Mouse (Mus musculus) liver, embryonic 14.5 days (tissue): ENCODE data around the gene Wipf2. TPM values are rescaled to one million over a fixed set of nuclear protein-coding genes. Genes with fewer than 3 reads are reported as not detected.
"Not testable (repeated sequence)": the region's sequence is repeated elsewhere in the genome, so short reads cannot be mapped to it uniquely, and the experiment has no call there.

Source experiments
- ATAC-seq: fragments of 200-750 bp; cut with Nextera tagmentation; 2 replicates; pipeline ENCODE4 v1.8.0; 2017; ENCODE audit warnings: moderate number of reproducible peaks, mild to moderate bottlenecking, moderate library complexity; ENCODE audit not compliant: insufficient read depth
- DNase-seq, 3 experiments: peaks; one replicate each; pipeline ENCODE4 v3.0.0-alpha.2; 2012 to 2013; ENCODE audit warnings: low read depth in 3 of 3, low spot score in 3 of 3
- H3K27ac ChIP-seq: fragments of 300-500 bp; sonication (generic); 2 replicates; pipeline ENCODE4 v1.5.1; 2014; ENCODE audit warnings: moderate library complexity, mild to moderate bottlenecking, control low read depth, inconsistent platforms
- H3K27me3 ChIP-seq: fragments of 300-500 bp; sonication (generic); 2 replicates; pipeline ENCODE4 v1.6.1; 2014; ENCODE audit warnings: mild to moderate bottlenecking, low read length, moderate library complexity; ENCODE audit not compliant: control insufficient read depth, insufficient read depth
- H3K36me3 ChIP-seq: fragments of 300-500 bp; sonication (generic); replicated peaks from 2 replicates; pipeline ENCODE4 v1.6.1; 2014; ENCODE audit warnings: low read depth; ENCODE audit not compliant: control insufficient read depth, insufficient read depth
- H3K4me1 ChIP-seq, 2 experiments: fragments of 200-500 bp in 1 of 2; fragments of 300-500 bp in 1 of 2; sonication (generic) in 1 of 2; replicated peaks; 2 replicates each; pipeline ENCODE4 v1.6.1; 2012 to 2014; ENCODE audit warnings: antibody characterized with exemption in 1 of 2, inconsistent platforms in 1 of 2, low read length in 1 of 2; ENCODE audit not compliant: control insufficient read depth in 2 of 2, insufficient read depth in 2 of 2
- H3K4me2 ChIP-seq: fragments of 300-500 bp; sonication (generic); 2 replicates; pipeline ENCODE4 v1.6.1; 2014; ENCODE audit warnings: low read depth, mild to moderate bottlenecking, control low read depth, moderate library complexity
- H3K4me3 ChIP-seq, 2 experiments: fragments of 200-500 bp in 1 of 2; fragments of 300-500 bp in 1 of 2; sonication (generic) in 1 of 2; 2 replicates each; pipeline ENCODE4 v1.5.1; 2012 to 2014; ENCODE audit warnings: low read depth in 2 of 2, low read length in 2 of 2, mild to moderate bottlenecking in 2 of 2, control low read depth in 1 of 2, inconsistent platforms in 1 of 2, moderate library complexity in 1 of 2; ENCODE audit not compliant: insufficient read depth in 1 of 2
- H3K9ac ChIP-seq: fragments of 300-500 bp; sonication (generic); replicated peaks from 2 replicates; pipeline ENCODE4 v1.6.1; 2014; ENCODE audit warnings: mild to moderate bottlenecking, control low read depth, moderate library complexity
- H3K9me3 ChIP-seq: fragments of 300-500 bp; sonication (generic); 2 replicates; pipeline ENCODE4 v1.6.1; 2016; ENCODE audit warnings: low read length, mixed read lengths; ENCODE audit not compliant: control insufficient read depth
- CTCF ChIP-seq: IDR thresholded peaks from 2 replicates; pipeline ENCODE4 v1.5.1; 2016; ENCODE audit warnings: antibody characterized with exemption, low read depth, control low read depth
- EP300 ChIP-seq: IDR thresholded peaks from 2 replicates; pipeline ENCODE4 v1.6.1; 2016; ENCODE audit warnings: antibody characterized with exemption, low read depth
- WGBS: fragments of 180-500 bp; shearing (Covaris S2); extraction: QIAGEN DNeasy Blood & Tissue Kit; methylation state at CpG from one replicate; pipeline ENCODE4 v1.1.7; 2014; ENCODE audit not compliant: insufficient replicate concordance; 5-methylcytosine and 5-hydroxymethylcytosine counted together
- polyA plus RNA-seq, 2 experiments: library from polyadenylated mRNA; depleted of rRNA in 1 of 2; stranded (reverse) in 1 of 2; unstranded in 1 of 2; fragments of >200 nt; fragmentation: Nextera tagmentation in 1 of 2; extraction: Ambion mirVana in 1 of 2; gene quantifications; 2 replicates each; pipeline versions ENCODE4 v1.2.1 to v1.2.3; 2012 to 2014

Gene Wipf2
- polyA plus RNA-seq, 2 experiments, result 1.1 to 2.1 TPM

- no peak for DNase-seq
- Histone ChIP-seq H3K27ac (peak overlapping the region; percentile 84), H3K4me2 (peak overlapping the region; percentile 89), H3K4me1 (peaks cover 39 to 52% of the 10 kb centered on the region in 2 experiments), H3K9ac (peak overlapping the region; percentile 67), H3K27me3 (no peaks in the 10 kb centered on the region), H3K4me3 (peak overlapping the region; percentile 60 to 88), H3K9me3 (no peaks in the 10 kb centered on the region), H3K36me3 (peaks cover 67% of the 10 kb centered on the region)
- ATAC-seq, result no peak
- TF ChIP-seq CTCF, result no peak
- 83% methylated on average over 11 of the region's 11 CpGs for WGBS
Measured at GRCm38 (mm10) chr11:98910415-98910814, 47.0 kb downstream of the Wipf2 start.

DNA sequence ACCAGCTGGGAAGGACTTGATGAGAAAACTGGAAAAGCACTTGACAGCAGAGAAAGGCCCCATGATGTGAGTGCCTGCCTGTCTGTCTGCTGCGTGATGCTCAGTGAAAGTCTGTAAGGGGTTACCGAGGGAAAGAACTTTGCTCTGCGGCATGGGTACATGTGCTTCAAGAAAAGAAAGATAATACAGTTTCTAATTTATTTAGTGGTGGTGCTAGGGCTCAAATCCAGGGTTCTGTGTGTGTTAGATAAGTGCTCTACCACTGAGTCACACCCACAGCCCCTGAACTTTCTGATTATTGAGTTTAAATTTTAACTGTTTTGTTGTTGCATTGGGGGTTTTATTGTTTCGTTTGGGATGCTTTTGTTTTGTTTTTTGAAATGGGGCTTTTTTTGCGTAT, 48.1 kb downstream of the Wipf2 start:
- H3K9me3 ChIP-seq, result no peaks in the 10 kb centered on the region
- peak; percentile 67 to 76 (median 74) for DNase-seq
- H3K4me2 ChIP-seq, result peak overlapping the region; percentile 89
- peak overlapping the region; percentile 84 for H3K27ac ChIP-seq
- 25% methylated on average over 5 of the region's 5 CpGs for WGBS
- H3K4me1 ChIP-seq, result peaks cover 29 to 42% of the 10 kb centered on the region in 2 experiments
- H3K4me3 ChIP-seq, result peak overlapping the region; percentile 43 to 60
- no peaks in the 10 kb centered on the region for H3K27me3 ChIP-seq
- peaks cover 78% of the 10 kb centered on the region for H3K36me3 ChIP-seq
- H3K9ac ChIP-seq, result peak overlapping the region; percentile 67
- ATAC-seq, result peak; percentile 60
- TF ChIP-seq CTCF (no peak), EP300 (peak; percentile 82)

DNA sequence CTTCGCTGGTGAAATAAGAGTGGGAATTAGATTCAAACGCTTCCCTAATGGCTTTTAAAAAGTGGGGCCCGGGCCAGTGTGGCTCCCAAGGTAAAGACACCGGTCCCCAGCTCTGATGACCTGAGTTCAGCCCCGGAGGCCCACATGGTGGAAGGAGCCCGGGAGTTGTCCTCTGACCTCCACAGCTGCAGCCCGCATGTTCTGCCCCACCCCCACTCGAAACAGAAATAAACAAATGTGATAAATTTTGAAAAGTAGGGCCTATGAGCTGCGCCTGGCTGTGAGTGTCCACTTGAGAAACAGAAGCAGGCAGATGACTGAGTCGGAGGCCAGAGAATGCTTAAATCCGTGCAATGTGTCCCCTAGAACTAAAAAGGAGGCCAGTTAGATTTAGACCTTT, 50.8 kb downstream of the Wipf2 start:
- H3K27ac ChIP-seq, result no peak overlapping the region
- no peak overlapping the region for H3K9ac ChIP-seq
- WGBS, result 85% methylated on average over 11 of the region's 11 CpGs
- no peak overlapping the region for H3K4me3 ChIP-seq
- TF ChIP-seq EP300 (no peak), CTCF (no peak)
- no peaks in the 10 kb centered on the region for H3K27me3 ChIP-seq
- H3K36me3 ChIP-seq, result peaks cover 98% of the 10 kb centered on the region
- H3K4me2 ChIP-seq, result no peak overlapping the region
- no peaks in the 10 kb centered on the region for H3K9me3 ChIP-seq
- ATAC-seq (no peak), DNase-seq (no peak)
- peaks cover 21 to 33% of the 10 kb centered on the region in 2 experiments for H3K4me1 ChIP-seq

DNA sequence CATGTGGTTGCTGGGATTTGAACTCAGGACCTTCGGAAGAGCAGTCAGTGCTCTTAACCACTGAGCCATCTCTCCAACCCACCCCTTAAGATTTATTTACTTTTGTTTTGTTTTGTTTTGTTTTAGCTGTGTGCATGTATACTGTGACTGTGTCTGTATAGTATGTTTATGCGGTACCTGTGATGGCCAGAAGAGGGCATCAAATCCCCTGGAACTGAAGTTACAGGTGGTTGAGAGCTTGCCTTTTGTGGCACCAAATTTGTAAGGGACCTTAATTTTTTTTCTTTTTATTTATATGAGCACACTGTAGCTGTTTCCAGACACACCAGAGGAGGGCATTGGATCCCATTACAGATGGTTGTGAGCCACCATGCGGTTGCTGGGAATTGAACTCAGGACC, 52.9 kb downstream of the Wipf2 start:
- 83% methylated on average over 3 of the region's 3 CpGs for WGBS
- peaks cover 8 to 12% of the 10 kb centered on the region in 2 experiments for H3K4me1 ChIP-seq

DNA sequence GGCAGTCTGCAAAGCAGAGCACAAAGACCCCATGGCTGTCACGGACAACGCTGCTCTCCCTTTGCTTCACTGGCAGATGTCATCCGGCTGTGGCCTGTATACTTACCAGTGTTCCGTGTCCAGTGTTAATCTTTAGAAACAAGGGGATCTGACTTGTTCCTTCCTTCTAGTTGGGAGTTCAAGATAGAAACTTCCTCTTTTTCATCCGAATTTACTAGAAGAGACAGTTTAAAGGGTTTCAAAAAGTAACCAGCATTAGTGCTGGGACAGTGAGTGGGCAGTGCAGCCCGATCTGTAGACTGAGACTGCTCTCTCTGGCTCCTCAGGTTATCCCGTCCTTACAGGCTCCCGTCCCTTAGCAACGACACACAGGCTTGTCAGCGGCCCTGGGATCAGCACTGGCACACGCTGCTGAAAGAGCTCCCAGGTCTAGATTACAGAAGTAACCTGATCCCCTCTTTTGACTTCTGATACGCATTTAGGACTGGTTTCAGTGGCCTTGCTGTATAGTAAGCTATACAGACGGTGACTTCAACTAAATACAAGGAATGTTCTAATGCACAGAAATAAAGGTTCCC, 54.1 kb downstream of the Wipf2 start:
- 40% methylated on average over 13 of the region's 13 CpGs for WGBS
- peaks cover 0 to 2% of the 10 kb centered on the region in 2 experiments; a peak in 1 of 4 replicates for H3K4me1 ChIP-seq

More for the DNA sequence above, 52.9 kb downstream of the Wipf2 start:
- peak; percentile 63 for TF ChIP-seq CTCF
- peaks cover 99% of the 10 kb centered on the region for H3K36me3 ChIP-seq
- not testable (repeated sequence) for H3K9ac ChIP-seq, H3K27ac ChIP-seq, H3K4me3 ChIP-seq, ATAC-seq, H3K9me3 ChIP-seq, H3K4me2 ChIP-seq, DNase-seq, H3K27me3 ChIP-seq

More for the DNA sequence above, 54.1 kb downstream of the Wipf2 start:
- DNase-seq (no peak), ATAC-seq (no peak; the same call in 1 of the 2 replicates)
- Histone ChIP-seq H3K4me3 (no peak overlapping the region), H3K36me3 (peaks cover 99% of the 10 kb centered on the region), H3K27ac (no peak overlapping the region), H3K9me3 (no peaks in the 10 kb centered on the region), H3K9ac (no peak overlapping the region), H3K4me2 (0 out of 2 replicates have a peak overlapping the region, but pooled peaks have one; percentile 20), H3K27me3 (no peaks in the 10 kb centered on the region)
- TF ChIP-seq EP300 (no peak), CTCF (no peak)
